Mouse (Mus musculus): Measurements from ENCODE around the gene Myo10. TPM values are rescaled to one million over a fixed set of nuclear protein-coding genes. Genes with fewer than 3 reads are reported as not detected.

Gene Myo10
- polyA plus RNA-seq, 1 experiment from 2014 or later: 12.5 TPM

GRCm38 (mm10) chr15:25589916-25590315 lies 32.4 kb upstream of the Myo10 start:
- Histone ChIP-seq H3K4me2 (no peak overlapping the region), H3K9me3 (replicated peaks) (no peaks in the 10 kb centered on the region), H3K9ac (no peak overlapping the region), H3K36me3 (no peaks in the 10 kb centered on the region), H3K4me1 (replicated peaks) (0 out of 2 replicates have a peak, but pooled peaks cover 2% of the 10 kb centered on the region), H3K27ac (no peak overlapping the region), H3K4me3 (no peak overlapping the region), H3K27me3 (0 out of 2 replicates have a peak, but pooled peaks cover 3% of the 10 kb centered on the region)
- ATAC-seq (replicated peaks; ENCODE audit: insufficient number of reproducible peaks, insufficient read depth, low FRiP score, low read depth): no peak
- 74% methylated on average over 5 of the region's 5 CpGs for WGBS

DNA sequence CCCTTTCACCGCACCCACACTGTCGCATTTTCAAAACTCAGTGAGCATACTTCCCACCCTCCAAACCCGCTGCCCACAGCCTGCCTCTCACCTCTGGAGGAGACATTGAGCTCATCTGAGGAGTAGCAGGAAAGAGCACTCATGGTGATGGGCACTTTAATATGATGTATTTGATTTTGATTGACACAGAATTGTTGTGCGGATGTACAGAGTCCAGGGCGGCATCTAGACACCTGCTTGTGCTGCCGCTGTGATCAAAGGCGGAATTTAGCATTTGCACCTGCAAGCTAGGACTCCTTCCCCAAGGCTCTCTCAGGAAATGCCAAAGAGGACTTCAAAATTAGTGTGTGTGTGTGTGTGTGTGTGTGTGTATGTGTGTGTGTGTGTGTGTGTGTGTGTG lies 31.4 kb upstream of the Myo10 start:
- Histone ChIP-seq H3K4me2 (no peak overlapping the region), H3K4me3 (no peak overlapping the region), H3K27me3 (0 out of 2 replicates have a peak, but pooled peaks cover 3% of the 10 kb centered on the region), H3K36me3 (no peaks in the 10 kb centered on the region), H3K27ac (no peak overlapping the region), H3K9ac (no peak overlapping the region), H3K9me3 (replicated peaks) (no peaks in the 10 kb centered on the region), H3K4me1 (replicated peaks) (0 out of 2 replicates have a peak, but pooled peaks cover 2% of the 10 kb centered on the region)
- no peak for ATAC-seq (replicated peaks; ENCODE audit: insufficient number of reproducible peaks, insufficient read depth, low FRiP score, low read depth)
- WGBS: 80% methylated on average over 7 of the region's 7 CpGs

GRCm38 (mm10) chr15:25591964-25592363 lies 30.4 kb upstream of the Myo10 start:
- Histone ChIP-seq H3K4me2 (no peak overlapping the region), H3K9me3 (replicated peaks) (no peaks in the 10 kb centered on the region), H3K4me3 (no peak overlapping the region), H3K9ac (no peak overlapping the region), H3K36me3 (no peaks in the 10 kb centered on the region), H3K27me3 (0 out of 2 replicates have a peak, but pooled peaks cover 3% of the 10 kb centered on the region), H3K27ac (no peak overlapping the region), H3K4me1 (replicated peaks) (no peaks in the 10 kb centered on the region)
- 62% methylated on average over 4 of the region's 4 CpGs for WGBS
- ATAC-seq (replicated peaks; ENCODE audit: insufficient number of reproducible peaks, insufficient read depth, low FRiP score, low read depth): no peak

DNA sequence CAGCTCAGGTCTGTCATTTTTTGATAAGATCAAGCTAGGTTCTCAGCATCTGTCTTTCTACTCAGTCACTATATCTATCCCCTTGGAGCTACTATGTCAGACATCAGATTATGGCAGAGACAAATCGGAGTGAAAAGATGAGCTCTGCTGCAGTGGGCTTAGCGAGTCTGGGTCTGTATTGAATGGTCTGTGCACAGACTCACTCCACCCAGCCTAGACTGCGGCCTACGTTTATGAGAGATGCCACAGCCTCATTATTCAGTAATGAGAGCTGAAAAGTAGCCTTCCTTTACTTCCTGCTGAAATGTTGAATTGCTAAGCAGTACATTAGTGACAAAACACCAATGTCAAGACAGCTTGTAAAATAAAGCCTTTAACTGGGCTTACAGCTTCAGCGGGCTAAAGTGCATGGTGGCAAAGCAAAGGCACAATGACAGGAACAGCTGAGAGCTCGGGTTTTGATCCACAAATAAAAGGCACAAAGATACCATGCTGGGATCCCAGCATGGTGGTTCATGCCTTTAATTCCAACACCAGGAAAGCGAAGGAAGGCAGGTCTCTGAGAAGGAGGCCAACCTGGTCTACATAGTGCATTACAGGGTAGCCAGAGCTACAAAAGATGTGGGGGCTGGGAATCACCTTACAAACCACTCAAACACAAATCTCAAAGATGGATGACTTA lies 28.7 kb upstream of the Myo10 start:
- Histone ChIP-seq H3K27me3 (0 out of 2 replicates have a peak, but pooled peaks cover 3% of the 10 kb centered on the region), H3K36me3 (no peaks in the 10 kb centered on the region), H3K27ac (no peak overlapping the region), H3K9ac (no peak overlapping the region), H3K4me1 (replicated peaks) (no peaks in the 10 kb centered on the region), H3K4me2 (no peak overlapping the region), H3K4me3 (no peak overlapping the region), H3K9me3 (replicated peaks) (no peaks in the 10 kb centered on the region)
- 77% methylated on average over 7 of the region's 7 CpGs for WGBS
- no peak for ATAC-seq (replicated peaks; ENCODE audit: insufficient number of reproducible peaks, insufficient read depth, low FRiP score, low read depth)

DNA sequence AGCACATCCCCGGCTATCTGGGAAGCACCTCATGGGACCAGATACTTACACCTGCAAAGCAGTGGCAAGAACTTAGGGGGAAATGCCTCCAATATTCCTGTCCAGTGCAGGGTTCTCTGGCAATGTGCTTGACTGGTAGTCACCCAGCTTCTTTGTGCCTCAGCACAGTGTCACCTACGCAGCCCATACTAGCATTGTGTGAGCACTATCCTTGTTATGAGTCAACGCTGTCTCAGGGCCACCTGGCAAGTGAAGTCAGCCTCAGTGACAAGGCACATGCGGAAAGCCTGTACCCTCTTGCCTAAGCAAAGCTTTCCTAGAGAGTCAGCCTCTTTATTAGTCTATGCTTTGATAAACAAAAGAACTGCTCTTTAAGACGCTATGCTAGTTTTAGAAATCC lies 24.0 kb upstream of the Myo10 start:
- no peaks in the 10 kb centered on the region for H3K27me3 ChIP-seq
- no peak overlapping the region for H3K9ac ChIP-seq
- no peak overlapping the region for H3K4me3 ChIP-seq
- 85% methylated on average over 5 of the region's 5 CpGs for WGBS
- H3K36me3 ChIP-seq: no peaks in the 10 kb centered on the region
- H3K9me3 ChIP-seq (replicated peaks): no peaks in the 10 kb centered on the region
- no peak overlapping the region for H3K27ac ChIP-seq
- no peak overlapping the region for H3K4me2 ChIP-seq
- H3K4me1 ChIP-seq (replicated peaks): no peaks in the 10 kb centered on the region
- ATAC-seq (replicated peaks; ENCODE audit: insufficient number of reproducible peaks, insufficient read depth, low FRiP score, low read depth): no peak

DNA sequence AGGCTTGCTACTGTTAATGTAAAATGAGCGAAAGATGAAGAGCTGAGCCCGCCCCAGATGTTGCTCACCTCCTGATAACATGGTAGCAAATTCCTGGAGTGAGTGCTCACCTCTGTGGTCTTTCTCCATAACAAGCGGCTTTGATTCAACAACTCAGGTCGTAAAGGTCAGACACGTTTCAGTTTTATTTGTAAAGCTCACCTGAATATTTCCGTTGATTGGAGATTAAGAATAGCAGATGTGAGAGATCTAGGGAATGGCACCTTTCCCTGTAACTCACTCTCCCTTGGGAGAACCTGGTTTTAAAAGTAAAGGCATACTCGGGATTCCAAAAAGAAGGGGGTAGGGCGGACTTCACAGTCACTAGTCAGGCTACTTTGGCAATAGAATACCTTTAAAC lies 20.0 kb upstream of the Myo10 start:
- Histone ChIP-seq H3K9me3 (replicated peaks) (no peaks in the 10 kb centered on the region), H3K27me3 (no peaks in the 10 kb centered on the region), H3K4me2 (no peak overlapping the region), H3K4me3 (no peak overlapping the region), H3K27ac (no peak overlapping the region), H3K36me3 (no peaks in the 10 kb centered on the region), H3K4me1 (replicated peaks) (no peaks in the 10 kb centered on the region), H3K9ac (no peak overlapping the region)
- 67% methylated on average over 8 of the region's 8 CpGs for WGBS
- ATAC-seq (replicated peaks; ENCODE audit: insufficient number of reproducible peaks, insufficient read depth, low FRiP score, low read depth): no peak

DNA sequence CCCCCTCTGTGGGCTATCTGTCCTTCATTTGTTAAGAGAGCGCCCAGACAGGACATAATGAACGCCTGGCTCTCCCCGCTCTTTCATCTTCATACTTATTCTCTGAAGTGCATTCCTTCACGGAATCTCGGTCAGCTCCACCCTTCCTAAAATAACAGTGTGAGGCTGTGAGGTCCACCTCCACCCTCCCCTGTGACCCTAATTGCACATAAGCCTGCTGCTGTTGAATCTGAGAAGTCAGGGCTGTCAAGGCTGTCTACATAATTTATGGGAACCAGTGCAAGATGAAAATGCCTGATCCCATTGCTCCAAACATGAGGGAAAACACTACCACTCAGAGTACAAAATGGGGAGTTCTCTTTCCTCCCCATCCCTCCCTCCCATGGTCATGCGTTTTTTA lies 19.0 kb upstream of the Myo10 start:
- Histone ChIP-seq H3K27ac (no peak overlapping the region), H3K4me3 (no peak overlapping the region), H3K27me3 (no peaks in the 10 kb centered on the region), H3K36me3 (no peaks in the 10 kb centered on the region), H3K9me3 (replicated peaks) (no peaks in the 10 kb centered on the region), H3K4me2 (no peak overlapping the region), H3K4me1 (replicated peaks) (no peaks in the 10 kb centered on the region), H3K9ac (no peak overlapping the region)
- ATAC-seq (replicated peaks; ENCODE audit: insufficient number of reproducible peaks, insufficient read depth, low FRiP score, low read depth): no peak
- WGBS: 32% methylated on average over 6 of the region's 6 CpGs

GRCm38 (mm10) chr15:25604231-25604630 lies 18.1 kb upstream of the Myo10 start:
- 58% methylated on average over 1 of the region's 1 CpGs for WGBS
- H3K27me3 ChIP-seq: no peaks in the 10 kb centered on the region
- H3K9me3 ChIP-seq (replicated peaks): no peaks in the 10 kb centered on the region
- H3K27ac ChIP-seq: no peak overlapping the region
- H3K9ac ChIP-seq: no peak overlapping the region
- no peak overlapping the region for H3K4me3 ChIP-seq
- 0 out of 2 replicates have a peak, but pooled peaks cover under 1% of the 10 kb centered on the region for H3K4me1 ChIP-seq (replicated peaks)
- ATAC-seq (replicated peaks; ENCODE audit: insufficient number of reproducible peaks, insufficient read depth, low FRiP score, low read depth): no peak
- H3K4me2 ChIP-seq: no peak overlapping the region
- no peaks in the 10 kb centered on the region for H3K36me3 ChIP-seq

GRCm38 (mm10) chr15:25605376-25605775 lies 16.9 kb upstream of the Myo10 start:
- ATAC-seq (replicated peaks; ENCODE audit: insufficient number of reproducible peaks, insufficient read depth, low FRiP score, low read depth): no peak
- no peaks in the 10 kb centered on the region; the same call in 1 of the 2 replicates for H3K27me3 ChIP-seq
- 80% methylated on average over 4 of the region's 4 CpGs for WGBS

DNA sequence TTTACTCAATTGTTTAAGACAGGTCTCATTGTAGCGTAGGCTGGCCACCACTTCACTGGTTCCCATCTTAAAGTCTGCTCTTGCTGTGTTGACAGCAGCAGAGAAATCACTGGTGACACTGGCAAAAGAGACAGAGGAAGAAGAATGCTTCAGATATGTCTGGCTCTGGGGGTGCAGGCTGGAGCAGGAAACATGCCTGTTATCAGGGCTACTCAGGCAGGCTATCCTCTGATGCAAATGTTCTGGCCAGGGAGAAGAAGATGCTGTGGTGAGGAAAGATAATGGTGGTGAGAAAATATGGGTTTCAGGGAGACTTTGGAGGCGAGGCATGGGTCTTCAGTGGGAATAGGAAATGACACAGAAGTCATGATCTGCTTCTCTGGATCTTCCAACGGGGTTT lies 13.6 kb upstream of the Myo10 start:
- WGBS: 30% methylated on average over 3 of the region's 3 CpGs
- Histone ChIP-seq H3K9me3 (replicated peaks) (no peaks in the 10 kb centered on the region), H3K27me3 (peaks cover 5% of the 10 kb centered on the region), H3K4me3 (no peak overlapping the region), H3K36me3 (no peaks in the 10 kb centered on the region), H3K4me1 (replicated peaks) (0 out of 2 replicates have a peak, but pooled peaks cover 4% of the 10 kb centered on the region), H3K27ac (no peak overlapping the region), H3K4me2 (no peak overlapping the region), H3K9ac (no peak overlapping the region)
- no peak for ATAC-seq (replicated peaks; ENCODE audit: insufficient number of reproducible peaks, insufficient read depth, low FRiP score, low read depth)

More at GRCm38 (mm10) chr15:25605376-25605775, 16.9 kb upstream of the Myo10 start:
- H3K9ac ChIP-seq: no peak overlapping the region
- H3K4me2 ChIP-seq: no peak overlapping the region
- H3K9me3 ChIP-seq (replicated peaks): no peaks in the 10 kb centered on the region
- no peak overlapping the region for H3K27ac ChIP-seq
- 0 out of 2 replicates have a peak, but pooled peaks cover 4% of the 10 kb centered on the region for H3K4me1 ChIP-seq (replicated peaks)
- H3K36me3 ChIP-seq: no peaks in the 10 kb centered on the region
- H3K4me3 ChIP-seq: no peak overlapping the region

DNA sequence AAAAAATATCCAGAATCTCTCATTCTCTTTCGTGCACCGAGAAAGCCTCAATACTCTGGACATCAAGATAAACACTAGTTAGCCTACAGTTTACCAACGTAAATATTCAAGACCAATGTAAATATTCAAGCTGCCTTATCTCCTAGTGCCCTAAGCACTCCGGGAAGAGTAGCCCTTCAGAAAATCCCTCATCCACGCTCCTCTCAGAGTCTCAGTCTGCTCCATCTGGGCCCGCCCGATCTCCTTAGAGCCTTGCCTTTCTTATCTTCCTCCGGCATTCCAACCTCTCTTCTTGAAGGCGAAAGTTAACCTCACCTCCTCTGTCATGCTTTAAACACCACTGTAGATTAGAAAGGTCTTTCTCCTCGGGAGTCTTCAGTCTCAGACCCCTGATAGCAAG lies 13.1 kb upstream of the Myo10 start:
- Histone ChIP-seq H3K9ac (no peak overlapping the region), H3K4me3 (no peak overlapping the region), H3K27ac (no peak overlapping the region), H3K4me2 (no peak overlapping the region), H3K36me3 (no peaks in the 10 kb centered on the region), H3K27me3 (peaks cover 5% of the 10 kb centered on the region), H3K9me3 (replicated peaks) (no peaks in the 10 kb centered on the region), H3K4me1 (replicated peaks) (0 out of 2 replicates have a peak, but pooled peaks cover 4% of the 10 kb centered on the region)
- ATAC-seq (replicated peaks; ENCODE audit: insufficient number of reproducible peaks, insufficient read depth, low FRiP score, low read depth): no peak
- 15% methylated on average over 10 of the region's 10 CpGs for WGBS

DNA sequence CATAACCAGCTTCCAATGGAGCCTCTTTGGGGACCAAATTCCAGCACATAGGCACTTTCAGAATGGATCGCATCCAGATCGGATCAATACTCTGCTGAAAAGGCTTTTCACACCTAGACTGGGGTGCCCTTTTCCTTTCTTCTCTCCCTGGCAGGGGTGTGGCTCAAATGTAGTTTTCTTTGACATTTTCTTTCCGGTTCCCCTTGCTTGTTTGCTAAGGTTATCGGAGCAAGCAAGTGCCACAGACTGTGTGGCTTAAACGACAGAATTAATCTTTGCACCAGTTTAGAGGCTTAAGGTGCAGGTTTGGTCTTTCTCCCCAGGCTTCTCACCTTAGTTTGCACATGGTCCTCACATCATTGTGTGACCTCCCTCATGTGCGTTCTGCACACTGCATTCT lies 11.1 kb upstream of the Myo10 start:
- no peak overlapping the region for H3K4me3 ChIP-seq
- H3K36me3 ChIP-seq: no peaks in the 10 kb centered on the region
- ATAC-seq (replicated peaks; ENCODE audit: insufficient number of reproducible peaks, insufficient read depth, low FRiP score, low read depth): no peak
- H3K4me2 ChIP-seq: no peak overlapping the region
- no peak overlapping the region for H3K27ac ChIP-seq
- peaks cover 5% of the 10 kb centered on the region for H3K27me3 ChIP-seq
- no peaks in the 10 kb centered on the region for H3K9me3 ChIP-seq (replicated peaks)
- 64% methylated on average over 6 of the region's 6 CpGs for WGBS
- 0 out of 2 replicates have a peak, but pooled peaks cover 4% of the 10 kb centered on the region for H3K4me1 ChIP-seq (replicated peaks)
- no peak overlapping the region for H3K9ac ChIP-seq

All from heart, embryonic 15.5 days (tissue).